Mouse (Mus musculus): ENCODE results near the gene Nsun5. TPM values are rescaled to one million over a fixed set of nuclear protein-coding genes. Genes with fewer than 3 reads are reported as not detected.
"Not testable (repeated sequence)": the region's sequence is repeated elsewhere in the genome, so short reads cannot be mapped to it uniquely, and the experiment has no call there.

Nsun5 gene
- polyA plus RNA-seq, 1 experiment, result 29.4 TPM

GRCm38 (mm10) chr5:135367841-135368240 lies 1.9 kb upstream of the Nsun5 start:
- no peak for DNase-seq

GRCm38 (mm10) chr5:135368312-135368711 lies 1.4 kb upstream of the Nsun5 start:
- H3K4me3 ChIP-seq (replicated peaks; ENCODE audit: extremely low read depth, low read depth, low read length), result no peak overlapping the region
- TF ChIP-seq CTCF (IDR thresholded peaks at IDR 0.05; ENCODE audit: insufficient read depth, low read length), result no peak
- TF ChIP-seq POLR2A (IDR thresholded peaks at IDR 0.05; ENCODE audit: borderline replicate concordance, extremely low read depth, low read depth, low read length), result no peak
- DNase-seq, result no peak
- 75% methylated on average over 6 of the region's 6 CpGs for WGBS
- H3K4me1 ChIP-seq (ENCODE audit: control insufficient read depth, insufficient read depth, low read length), result peaks cover 3% of the 10 kb centered on the region; the same call in 1 of the 2 replicates

More at GRCm38 (mm10) chr5:135367841-135368240, 1.9 kb upstream of the Nsun5 start:
- no peak for TF ChIP-seq POLR2A (IDR thresholded peaks at IDR 0.05; ENCODE audit: borderline replicate concordance, extremely low read depth, low read depth, low read length)
- no peak for TF ChIP-seq CTCF (IDR thresholded peaks at IDR 0.05; ENCODE audit: insufficient read depth, low read length)
- WGBS, result 50% methylated on average over 6 of the region's 6 CpGs
- Histone ChIP-seq H3K4me3 (replicated peaks; ENCODE audit: extremely low read depth, low read depth, low read length) (no peak overlapping the region), H3K4me1 (ENCODE audit: control insufficient read depth, insufficient read depth, low read length) (peaks cover 3% of the 10 kb centered on the region; the same call in 1 of the 2 replicates)

GRCm38 (mm10) chr5:135369196-135369595 lies 557 bp upstream of the Nsun5 start:
- H3K4me3 ChIP-seq (replicated peaks; ENCODE audit: extremely low read depth, low read depth, low read length); DNase-seq; H3K4me1 ChIP-seq (ENCODE audit: control insufficient read depth, insufficient read depth, low read length): not testable (repeated sequence)
- 60% methylated on average over 9 of the region's 9 CpGs for WGBS

DNA sequence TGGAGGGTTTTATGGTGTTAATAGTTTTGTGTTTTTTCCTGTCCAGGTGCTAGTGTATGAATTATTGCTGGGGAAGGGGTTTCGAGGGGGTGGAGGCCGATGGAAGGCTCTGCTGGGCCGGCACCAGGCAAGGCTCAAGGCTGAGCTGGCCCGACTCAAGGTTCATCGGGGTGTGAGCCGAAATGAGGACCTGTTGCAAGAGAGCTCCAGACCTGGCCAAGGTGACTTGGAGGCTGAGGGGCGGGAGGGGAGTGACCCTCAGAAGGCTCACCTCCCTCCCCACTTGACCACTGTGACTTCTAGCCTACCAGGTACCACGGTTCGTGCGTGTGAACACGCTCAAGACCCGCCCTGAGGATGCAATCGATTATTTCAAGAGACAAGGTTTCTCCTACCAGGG lies 1.4 kb downstream of the Nsun5 start:
- WGBS, result 93% methylated on average over 13 of the region's 13 CpGs
- TF ChIP-seq POLR2A (IDR thresholded peaks at IDR 0.05; ENCODE audit: borderline replicate concordance, extremely low read depth, low read depth, low read length) (no peak), CTCF (IDR thresholded peaks at IDR 0.05; ENCODE audit: insufficient read depth, low read length) (no peak)
- Histone ChIP-seq H3K4me3 (replicated peaks; ENCODE audit: extremely low read depth, low read depth, low read length) (no peak overlapping the region), H3K4me1 (ENCODE audit: control insufficient read depth, insufficient read depth, low read length) (peaks cover 3% of the 10 kb centered on the region; the same call in 1 of the 2 replicates)
- no peak for DNase-seq

DNA sequence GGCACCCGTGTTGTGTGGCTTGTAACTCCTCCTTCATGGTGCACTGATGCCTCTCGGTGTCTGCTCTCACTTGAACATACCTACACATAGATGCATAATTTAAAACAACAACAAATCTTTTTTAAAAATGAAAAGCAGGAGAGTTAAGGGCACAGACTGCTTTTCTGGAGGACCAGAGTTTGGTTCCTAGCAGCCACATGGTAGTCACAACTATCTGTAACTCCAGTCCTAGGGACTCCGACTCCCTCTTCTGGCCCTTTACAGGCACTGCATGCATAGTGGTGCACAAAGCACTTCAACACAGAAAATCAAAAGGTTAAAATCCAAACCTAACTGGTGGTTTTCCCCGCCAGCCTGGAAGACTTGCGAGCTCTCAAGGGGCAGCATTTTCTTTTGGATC lies 3.8 kb downstream of the Nsun5 start:
- H3K4me3 ChIP-seq (replicated peaks; ENCODE audit: extremely low read depth, low read depth, low read length), result no peak overlapping the region
- TF ChIP-seq CTCF (IDR thresholded peaks at IDR 0.05; ENCODE audit: insufficient read depth, low read length) (no peak), POLR2A (IDR thresholded peaks at IDR 0.05; ENCODE audit: borderline replicate concordance, extremely low read depth, low read depth, low read length) (no peak)
- DNase-seq, result no peak
- 98% methylated on average over 5 of the region's 5 CpGs for WGBS
- peaks cover 3% of the 10 kb centered on the region; the same call in 1 of the 2 replicates for H3K4me1 ChIP-seq (ENCODE audit: control insufficient read depth, insufficient read depth, low read length)

DNA sequence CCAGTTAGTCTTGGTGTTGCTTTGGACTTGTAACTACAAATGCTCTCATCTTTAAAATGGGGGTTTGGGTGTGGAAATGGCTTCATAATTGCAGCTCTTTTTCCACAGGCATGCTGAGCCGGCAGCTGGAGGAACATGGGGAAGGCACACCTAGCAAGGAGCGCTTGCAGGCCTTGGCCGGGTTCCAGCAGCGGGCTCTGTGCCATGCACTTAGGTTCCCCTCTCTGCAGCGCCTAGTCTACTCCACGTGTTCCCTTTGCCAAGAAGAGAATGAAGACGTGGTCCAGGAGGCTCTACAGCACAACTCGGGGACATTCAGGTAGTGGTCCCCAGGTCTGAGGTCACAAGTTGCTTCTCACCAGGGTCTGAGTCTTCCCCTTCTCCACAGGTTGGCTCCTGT lies 5.4 kb downstream of the Nsun5 start:
- no peak for TF ChIP-seq CTCF (IDR thresholded peaks at IDR 0.05; ENCODE audit: insufficient read depth, low read length)
- TF ChIP-seq POLR2A (IDR thresholded peaks at IDR 0.05; ENCODE audit: borderline replicate concordance, extremely low read depth, low read depth, low read length), result no peak
- WGBS, result 40% methylated on average over 8 of the region's 8 CpGs
- Histone ChIP-seq H3K4me1 (ENCODE audit: control insufficient read depth, insufficient read depth, low read length) (peaks cover 3% of the 10 kb centered on the region; the same call in 1 of the 2 replicates), H3K4me3 (replicated peaks; ENCODE audit: extremely low read depth, low read depth, low read length) (no peak overlapping the region)
- DNase-seq, result no peak

- no peaks in the 10 kb centered on the region for H3K4me1 ChIP-seq (ENCODE audit: control insufficient read depth, insufficient read depth, low read length)
- DNase-seq, result no peak
- 50% methylated on average over 2 of the region's 2 CpGs for WGBS
- H3K4me3 ChIP-seq (replicated peaks; ENCODE audit: extremely low read depth, low read depth, low read length), result no peak overlapping the region
- TF ChIP-seq POLR2A (IDR thresholded peaks at IDR 0.05; ENCODE audit: borderline replicate concordance, extremely low read depth, low read depth, low read length) (no peak), CTCF (IDR thresholded peaks at IDR 0.05; ENCODE audit: insufficient read depth, low read length) (no peak)
These were observed 6.6 kb downstream of the Nsun5 start for GRCm38 (mm10) chr5:135376341-135376740.

GRCm38 (mm10) chr5:135380681-135381080 lies 10.9 kb downstream of the Nsun5 start:
- TF ChIP-seq CTCF (IDR thresholded peaks at IDR 0.05; ENCODE audit: insufficient read depth, low read length), result no peak
- TF ChIP-seq POLR2A (IDR thresholded peaks at IDR 0.05; ENCODE audit: borderline replicate concordance, extremely low read depth, low read depth, low read length), result no peak
- Histone ChIP-seq H3K4me1 (ENCODE audit: control insufficient read depth, insufficient read depth, low read length) (no peaks in the 10 kb centered on the region), H3K4me3 (replicated peaks; ENCODE audit: extremely low read depth, low read depth, low read length) (no peak overlapping the region)
- WGBS, result 93% methylated on average over 4 of the region's 4 CpGs
- DNase-seq, result no peak

- no peak for DNase-seq
- TF ChIP-seq CTCF (IDR thresholded peaks at IDR 0.05; ENCODE audit: insufficient read depth, low read length) (no peak), POLR2A (IDR thresholded peaks at IDR 0.05; ENCODE audit: borderline replicate concordance, extremely low read depth, low read depth, low read length) (no peak)
- no peak overlapping the region for H3K4me3 ChIP-seq (replicated peaks; ENCODE audit: extremely low read depth, low read depth, low read length)
- H3K4me1 ChIP-seq (ENCODE audit: control insufficient read depth, insufficient read depth, low read length), result no peaks in the 10 kb centered on the region
- 92% methylated on average over 10 of the region's 10 CpGs for WGBS
These were observed 11.7 kb downstream of the Nsun5 start for GRCm38 (mm10) chr5:135381356-135381925.

GRCm38 (mm10) chr5:135382746-135383145 lies 13.0 kb downstream of the Nsun5 start:
- 86% methylated on average over 7 of the region's 7 CpGs for WGBS
- no peak for DNase-seq
- Histone ChIP-seq H3K4me3 (replicated peaks; ENCODE audit: extremely low read depth, low read depth, low read length) (no peak overlapping the region), H3K4me1 (ENCODE audit: control insufficient read depth, insufficient read depth, low read length) (no peaks in the 10 kb centered on the region)
- no peak for TF ChIP-seq CTCF (IDR thresholded peaks at IDR 0.05; ENCODE audit: insufficient read depth, low read length)
- TF ChIP-seq POLR2A (IDR thresholded peaks at IDR 0.05; ENCODE audit: borderline replicate concordance, extremely low read depth, low read depth, low read length), result no peak
